Mouse (Mus musculus) kidney, embryonic 16.5 days (tissue): Measurements from ENCODE around the gene Ran. TPM values are rescaled to one million over a fixed set of nuclear protein-coding genes. Genes with fewer than 3 reads are reported as not detected.

Experiments used
- ATAC-seq: fragments of 200-750 bp; cut with Nextera tagmentation; 2 replicates; pipeline ENCODE4 v1.8.0; 2017; ENCODE audit warnings: moderate TSS enrichment; ENCODE audit not compliant: low FRiP score, low TSS enrichment
- H3K27ac ChIP-seq: fragments of 300-500 bp; sonication (generic); 2 replicates; pipeline ENCODE4 v1.5.1; 2014; ENCODE audit warnings: low read length
- H3K27me3 ChIP-seq: fragments of 300-500 bp; sonication (generic); 2 replicates; pipeline ENCODE4 v1.6.1; 2014; ENCODE audit warnings: low read length, control low read depth, mixed read lengths; ENCODE audit not compliant: insufficient read depth
- H3K36me3 ChIP-seq: fragments of 300-500 bp; sonication (generic); 2 replicates; pipeline ENCODE4 v1.6.1; 2014; ENCODE audit warnings: low read length, control low read depth, mixed read lengths; ENCODE audit not compliant: insufficient read depth
- H3K4me1 ChIP-seq: fragments of 300-500 bp; sonication (generic); 2 replicates; pipeline ENCODE4 v1.6.1; 2014; ENCODE audit warnings: low read length, control low read depth, mixed read lengths; ENCODE audit not compliant: insufficient read depth
- H3K4me2 ChIP-seq: fragments of 300-500 bp; sonication (generic); replicated peaks from 2 replicates; pipeline ENCODE4 v1.6.1; 2014; ENCODE audit warnings: low read depth, low read length
- H3K4me3 ChIP-seq: fragments of 300-500 bp; sonication (generic); 2 replicates; pipeline ENCODE4 v1.5.1; 2014; ENCODE audit warnings: mild to moderate bottlenecking, low read length
- H3K9ac ChIP-seq: fragments of 300-500 bp; sonication (generic); replicated peaks from 2 replicates; pipeline ENCODE4 v1.6.1; 2014; ENCODE audit warnings: low read length
- H3K9me3 ChIP-seq: fragments of 300-500 bp; sonication (generic); 2 replicates; pipeline ENCODE4 v1.6.1; 2016; ENCODE audit warnings: low read length, control low read depth
- WGBS: fragments of 180-500 bp; shearing (Covaris S2); extraction: QIAGEN DNeasy Blood & Tissue Kit; methylation state at CpG from one replicate; pipeline ENCODE4 v1.1.7; 2014; 5-methylcytosine and 5-hydroxymethylcytosine counted together
- polyA plus RNA-seq: library from polyadenylated mRNA; unstranded; fragments of >200 nt; fragmentation: Nextera tagmentation; extraction: Ambion mirVana; gene quantifications from 2 replicates; pipeline ENCODE4 v1.2.1, GENCODE M21; 2015

Gene Ran
- polyA plus RNA-seq, 1 experiment from 2014 or later, result 614 TPM

DNA sequence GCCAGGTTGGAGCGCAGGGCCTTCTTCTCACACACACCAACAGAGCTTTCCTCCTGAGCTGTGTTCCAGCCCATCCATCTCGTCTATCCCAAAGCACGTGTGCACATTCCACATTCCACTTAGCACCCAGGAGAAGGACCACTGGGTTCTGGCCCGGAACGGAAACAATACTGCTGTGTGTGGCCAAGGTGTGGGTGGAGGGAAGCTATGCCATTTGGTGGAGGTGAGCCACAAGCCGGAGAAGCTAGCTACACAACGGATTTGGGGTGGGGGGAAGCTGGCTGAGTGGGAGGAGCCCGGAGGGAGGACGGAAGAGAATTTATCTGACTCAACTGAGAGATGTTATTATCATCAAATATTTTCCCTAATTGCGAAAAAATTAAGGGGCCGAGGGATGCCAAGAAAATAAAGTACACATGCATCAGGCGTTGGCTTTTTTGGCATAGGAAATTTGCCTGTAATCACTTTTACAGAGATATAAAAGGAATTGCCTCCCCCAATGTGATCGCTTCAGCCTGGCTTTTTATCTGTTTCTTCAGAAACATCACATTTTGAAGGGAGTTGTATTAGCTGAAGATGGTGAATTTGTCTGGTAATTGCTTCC, 47.5 kb downstream of the Ran start:
- no peak overlapping the region for H3K4me2 ChIP-seq
- H3K9ac ChIP-seq, result no peak overlapping the region
- WGBS, result 50% methylated on average over 13 of the region's 13 CpGs
- no peak overlapping the region for H3K27ac ChIP-seq
- H3K4me3 ChIP-seq, result no peak overlapping the region
- H3K27me3 ChIP-seq, result peaks cover 7% of the 10 kb centered on the region
- no peaks in the 10 kb centered on the region for H3K36me3 ChIP-seq
- H3K4me1 ChIP-seq, result peaks cover 20% of the 10 kb centered on the region
- ATAC-seq, result no peak
- no peaks in the 10 kb centered on the region for H3K9me3 ChIP-seq

DNA sequence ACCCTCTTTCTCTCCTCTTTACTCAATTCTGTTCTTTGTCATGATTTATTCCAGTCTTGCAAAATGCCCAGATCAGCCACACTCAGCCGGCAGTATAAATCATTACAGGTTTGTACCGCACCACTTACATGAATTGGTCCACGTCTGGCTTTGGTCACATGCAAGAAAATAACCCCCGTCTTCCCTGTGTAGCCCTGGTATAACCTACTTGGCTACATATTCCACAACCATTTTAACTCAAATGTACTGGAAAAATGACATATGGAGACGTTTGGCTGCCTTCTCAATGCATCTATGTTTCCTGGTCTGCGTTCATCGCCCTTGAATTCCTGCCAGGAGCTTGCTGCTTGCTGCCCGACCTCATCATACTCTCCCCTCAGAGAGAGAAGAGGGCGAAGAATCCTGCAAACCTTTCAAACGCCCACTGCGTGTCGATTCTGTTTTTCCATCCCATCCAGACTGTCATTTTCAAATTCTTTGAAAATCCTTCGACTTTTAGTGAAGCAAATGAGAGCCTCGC, 52.0 kb downstream of the Ran start:
- 68% methylated on average over 14 of the region's 14 CpGs for WGBS
- H3K4me2 ChIP-seq, result no peak overlapping the region
- H3K9me3 ChIP-seq, result no peaks in the 10 kb centered on the region
- H3K4me3 ChIP-seq, result no peak overlapping the region
- ATAC-seq, result no peak
- H3K4me1 ChIP-seq, result peaks cover 8% of the 10 kb centered on the region; the same call in 1 of the 2 replicates
- no peaks in the 10 kb centered on the region for H3K27me3 ChIP-seq
- H3K9ac ChIP-seq, result no peak overlapping the region
- no peak overlapping the region for H3K27ac ChIP-seq
- H3K36me3 ChIP-seq, result no peaks in the 10 kb centered on the region

- no peak for ATAC-seq
- no peak overlapping the region for H3K4me3 ChIP-seq
- H3K27me3 ChIP-seq, result no peaks in the 10 kb centered on the region
- WGBS, result 83% methylated on average over 6 of the region's 6 CpGs
- no peaks in the 10 kb centered on the region for H3K36me3 ChIP-seq
- H3K9me3 ChIP-seq, result no peaks in the 10 kb centered on the region
- peaks cover 5% of the 10 kb centered on the region; the same call in 1 of the 2 replicates for H3K4me1 ChIP-seq
- no peak overlapping the region for H3K27ac ChIP-seq
- H3K9ac ChIP-seq, result no peak overlapping the region
- no peak overlapping the region for H3K4me2 ChIP-seq
Measured at GRCm38 (mm10) chr5:129073404-129073803, 53.5 kb downstream of the Ran start.

Other genes with a start within 250 kb of the Ran start
- 0.04 and 0.53 TPM in 2 replicates for gene Rimbp2, start 66.6 kb upstream of the Ran start, polyA plus RNA-seq
- 36.7 and 43.6 TPM in 2 replicates for gene Stx2, start 11.5 kb upstream of the Ran start, polyA plus RNA-seq
- gene Adgrd1, start 76.7 kb downstream of the Ran start, polyA plus RNA-seq, result 1.2 and 1.7 TPM in 2 replicates